Mouse (Mus musculus) gastrocnemius, postnatal 14 days (tissue): ENCODE results near the gene Sgtb. TPM values are rescaled to one million over a fixed set of nuclear protein-coding genes. Genes with fewer than 3 reads are reported as not detected.

Source experiments
- DNase-seq: peaks from one replicate; pipeline ENCODE4 v3.0.0; 2021; ENCODE audit warnings: mixed read lengths
- intact Hi-C: fragments of 180-260 bp; cut with DNase I; formaldehyde crosslinking; loops from one replicate; pipeline ENCODE4 v1.15.1; 2025; ENCODE audit warnings: low total_unique reads
- total RNA-seq, 2 experiments: library from RNA; stranded (reverse); gene quantifications; 2 replicates each; pipeline ENCODE4 v1.2.3; 2021

Gene Sgtb
- total RNA-seq, 2 experiments from 2014 or later = 0.94 to 1.3 TPM

GRCm38 (mm10) chr13:104101606-104102235 is 7.8 kb upstream of the Sgtb start:
- intact Hi-C loops = no loop called here
- no peak for DNase-seq

DNA sequence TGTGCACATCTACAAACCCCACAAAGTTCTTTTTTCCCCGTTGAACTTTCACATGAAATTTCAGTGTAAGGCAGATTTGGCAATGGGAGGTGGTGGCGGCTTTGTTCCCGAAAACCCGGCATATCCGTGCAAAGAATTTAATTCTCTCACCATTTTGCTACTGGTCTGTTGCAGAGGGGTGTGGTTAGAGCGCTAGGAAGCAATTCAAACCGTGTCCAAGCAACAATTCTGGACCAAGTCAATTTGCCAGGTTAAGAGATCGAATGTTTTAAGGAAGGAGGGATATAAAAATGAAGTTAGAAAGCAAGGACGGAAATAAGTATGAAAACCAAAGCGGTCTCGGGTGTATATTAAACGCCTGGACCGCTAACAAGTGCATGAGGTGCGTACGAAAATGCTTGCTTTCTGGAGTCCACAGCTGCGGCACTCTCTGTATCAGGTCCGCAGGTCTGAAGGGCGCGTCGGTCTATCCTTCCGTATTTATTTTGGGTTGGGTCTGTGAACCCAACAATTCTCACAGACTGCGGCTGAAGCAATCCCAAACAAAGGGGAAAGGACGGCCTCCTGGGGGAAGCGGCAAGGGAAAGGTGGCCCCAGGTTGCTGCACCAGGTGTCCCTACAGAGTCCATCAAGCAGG is 772 bp upstream of the Sgtb start:
- DNase-seq = no peak
- intact Hi-C loops = no loop called here

GRCm38 (mm10) chr13:104109816-104110521 is 428 bp downstream of the Sgtb start:
- DNase-seq = no peak

GRCm38 (mm10) chr13:104110526-104110925 is 985 bp downstream of the Sgtb start:
- intact Hi-C loops = no loop called here

More at GRCm38 (mm10) chr13:104109816-104110521, 428 bp downstream of the Sgtb start:
- intact Hi-C loops = no loop called here

DNA sequence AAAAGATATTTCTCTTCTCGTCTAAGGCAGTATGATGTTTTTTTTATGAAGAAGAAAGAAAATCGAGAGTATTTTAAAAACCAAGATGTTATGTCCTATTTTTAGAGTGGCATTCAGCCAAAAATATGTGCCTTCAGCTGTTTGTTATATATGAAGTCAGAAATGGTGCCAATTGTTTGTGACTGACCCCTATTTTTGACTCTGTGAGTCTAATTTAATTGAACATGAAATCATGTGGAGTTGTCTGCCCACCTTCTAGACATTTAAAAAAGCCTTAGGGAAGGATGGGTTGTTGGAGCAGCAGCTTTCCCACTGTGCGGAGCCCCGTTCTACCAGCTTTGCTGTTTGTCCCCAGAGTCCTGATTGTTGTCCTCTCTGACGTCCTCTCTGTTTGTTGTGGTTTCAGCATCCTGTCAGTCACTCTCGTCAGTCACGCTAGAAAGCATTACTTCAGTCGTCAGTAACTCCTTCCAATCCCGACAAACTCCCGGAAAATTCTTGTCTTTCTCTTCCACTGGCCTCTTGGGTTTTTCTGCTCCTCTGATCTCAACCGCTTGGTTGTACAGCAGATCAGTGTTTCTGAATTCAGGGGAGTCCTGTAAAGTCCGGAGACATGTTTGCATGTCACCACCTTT is 2.8 kb downstream of the Sgtb start:
- intact Hi-C loops = no loop called here
- DNase-seq = no peak

More at GRCm38 (mm10) chr13:104110526-104110925, 985 bp downstream of the Sgtb start:
- no peak for DNase-seq

GRCm38 (mm10) chr13:104113782-104114181 is 4.2 kb downstream of the Sgtb start:
- DNase-seq = no peak
- intact Hi-C loops = no loop called here

DNA sequence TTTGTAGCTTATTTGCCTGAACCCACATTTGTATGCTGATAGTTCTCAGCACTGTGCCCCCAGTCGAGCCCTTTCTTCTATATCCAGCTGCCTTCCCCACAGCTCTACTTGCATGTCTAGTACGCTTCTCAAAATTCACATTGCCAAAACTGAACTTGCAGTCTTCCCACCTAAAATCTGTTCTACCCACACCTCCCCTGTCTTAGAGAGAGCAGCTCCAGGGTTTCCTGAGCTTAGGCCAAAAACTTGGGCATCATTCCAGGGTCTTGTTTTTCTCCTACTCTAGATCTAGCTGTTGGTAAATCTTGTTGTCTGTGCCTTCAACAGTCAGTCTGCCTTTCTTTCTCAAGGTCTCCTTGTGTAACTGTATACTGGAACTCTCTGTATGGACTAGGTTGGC is 5.3 kb downstream of the Sgtb start:
- intact Hi-C loops = no loop called here
- DNase-seq = no peak

DNA sequence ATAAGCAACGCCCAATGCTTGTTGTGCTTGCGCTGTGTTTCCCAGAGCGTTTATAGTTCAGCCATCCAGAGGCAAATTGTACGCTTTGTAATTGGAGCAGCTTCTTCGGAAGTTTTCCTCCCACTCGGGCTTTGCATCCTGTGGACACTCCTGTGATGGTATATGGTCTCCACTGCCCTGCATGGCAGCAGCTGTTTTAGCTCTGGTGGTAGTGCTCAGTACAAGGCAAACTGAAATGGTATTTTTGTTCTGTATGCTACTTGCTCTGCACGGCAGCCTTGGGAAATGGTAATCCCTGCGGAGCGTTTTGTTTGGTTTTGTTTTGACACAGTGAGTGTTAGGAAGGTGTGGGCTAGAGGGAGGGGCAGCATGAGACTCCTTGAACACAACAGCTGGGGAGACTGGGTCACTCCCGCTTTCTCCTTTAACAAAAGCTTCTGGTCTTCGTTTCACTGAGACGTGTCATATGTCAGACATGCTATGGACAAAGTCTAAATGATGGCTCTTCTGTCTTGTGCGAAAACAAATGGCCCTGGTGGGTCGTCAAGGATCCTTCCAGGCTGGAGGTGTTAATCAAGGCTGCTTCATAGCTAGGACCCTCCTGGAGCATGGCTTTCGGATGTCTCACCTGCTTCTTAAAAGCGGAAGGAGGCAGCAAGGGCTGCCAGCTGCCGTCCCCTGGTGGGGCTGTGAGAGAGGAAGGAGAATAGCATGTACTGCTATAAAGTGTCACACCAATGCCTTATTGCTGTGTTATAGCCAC is 12.7 kb downstream of the Sgtb start:
- intact Hi-C loops = no loop called here

GRCm38 (mm10) chr13:104123662-104124381 is 14.3 kb downstream of the Sgtb start:
- intact Hi-C loops = no loop called here
- DNase-seq = no peak

More for the DNA sequence above, 12.7 kb downstream of the Sgtb start:
- DNase-seq = no peak

DNA sequence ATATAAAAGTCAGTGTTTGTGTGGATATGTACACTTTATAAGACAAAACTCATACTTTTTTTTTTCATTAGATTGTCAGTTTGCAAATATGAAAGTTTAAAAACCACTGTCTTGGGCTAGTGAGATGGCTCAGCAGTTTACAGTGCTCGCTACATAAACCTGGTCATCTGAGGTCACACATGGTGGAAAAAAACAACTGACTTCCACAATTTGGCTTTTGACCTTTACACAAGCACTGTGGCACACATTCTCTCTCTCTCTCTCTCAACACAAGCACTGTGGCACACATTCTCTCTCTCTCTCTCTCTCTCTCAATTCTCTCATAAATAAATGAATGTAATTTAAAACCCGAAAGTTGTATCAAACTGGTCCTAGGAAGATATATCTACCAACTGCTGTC is 23.0 kb downstream of the Sgtb start:
- intact Hi-C loops = no loop called here
- no peak for DNase-seq

DNA sequence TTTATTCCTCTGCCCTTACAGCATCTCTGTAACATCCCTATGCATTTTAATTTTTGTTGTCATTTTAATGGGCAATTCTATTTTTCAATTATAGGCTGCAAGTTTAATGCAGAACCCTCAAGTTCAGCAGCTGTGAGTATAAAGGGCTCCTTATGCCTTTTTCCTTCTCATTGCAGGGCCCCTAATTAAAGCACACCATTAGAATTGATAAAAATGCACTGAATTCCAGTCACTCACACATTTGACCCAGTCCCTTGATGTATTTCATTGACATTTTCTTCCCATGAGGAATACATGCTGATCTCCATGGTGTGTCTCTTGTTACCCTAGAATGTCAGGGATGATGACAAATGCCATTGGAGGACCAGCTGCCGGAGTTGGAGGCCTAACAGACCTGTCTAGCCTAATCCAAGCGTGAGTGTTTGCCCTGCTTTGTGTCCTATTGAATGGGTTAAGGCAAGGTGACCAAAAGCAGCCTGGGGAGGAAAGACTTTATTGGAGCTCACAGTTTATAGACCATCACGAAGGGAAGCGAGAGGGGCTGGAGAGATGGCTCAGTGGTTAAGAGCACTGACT is 25.1 kb downstream of the Sgtb start:
- DNase-seq = no peak
- intact Hi-C loops = no loop called here

- DNase-seq = peak; percentile 74
- intact Hi-C loops = no loop called here
These were observed 30.0 kb downstream of the Sgtb start for GRCm38 (mm10) chr13:104139369-104140209.

DNA sequence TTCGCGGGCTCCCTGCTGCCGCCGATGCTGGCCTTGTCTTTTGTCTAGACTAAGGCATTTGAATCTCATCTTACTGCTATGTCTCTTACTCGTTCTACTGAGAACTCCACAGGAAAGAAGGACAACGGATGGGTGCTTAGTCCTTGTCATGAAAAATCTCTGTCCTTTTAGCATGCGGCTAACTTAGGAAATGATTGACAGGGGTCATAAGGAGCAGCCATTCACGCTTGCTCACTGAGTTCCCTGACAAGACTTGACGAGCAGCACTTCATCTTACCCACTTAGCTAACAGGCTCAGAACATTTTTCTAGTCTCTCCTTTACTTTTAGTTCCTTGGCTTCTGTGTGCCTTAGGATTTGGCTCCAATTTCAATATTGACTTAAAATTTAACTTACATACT is 35.3 kb downstream of the Sgtb start:
- no peak for DNase-seq
- intact Hi-C loops = no loop called here

DNA sequence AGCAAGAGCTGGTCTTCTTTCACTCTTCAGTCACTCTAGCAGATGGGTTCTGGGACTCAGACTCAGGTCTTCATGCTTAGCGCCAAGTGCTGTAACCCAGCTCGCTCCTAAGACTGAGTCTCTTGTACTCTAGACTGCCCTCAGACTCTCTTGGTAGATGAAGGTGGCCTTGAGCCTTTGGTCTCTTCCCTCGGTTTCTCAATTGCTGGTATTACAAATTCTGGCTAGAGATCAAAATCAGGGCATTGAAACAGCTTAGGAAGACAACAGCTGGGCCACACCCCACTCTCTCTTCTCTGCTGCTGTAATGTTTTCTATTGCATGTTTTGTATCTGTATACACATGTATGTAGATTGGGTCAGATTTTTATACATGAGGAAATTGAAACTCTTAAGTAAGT is 36.1 kb downstream of the Sgtb start:
- DNase-seq = no peak
- intact Hi-C loops = no loop called here

DNA sequence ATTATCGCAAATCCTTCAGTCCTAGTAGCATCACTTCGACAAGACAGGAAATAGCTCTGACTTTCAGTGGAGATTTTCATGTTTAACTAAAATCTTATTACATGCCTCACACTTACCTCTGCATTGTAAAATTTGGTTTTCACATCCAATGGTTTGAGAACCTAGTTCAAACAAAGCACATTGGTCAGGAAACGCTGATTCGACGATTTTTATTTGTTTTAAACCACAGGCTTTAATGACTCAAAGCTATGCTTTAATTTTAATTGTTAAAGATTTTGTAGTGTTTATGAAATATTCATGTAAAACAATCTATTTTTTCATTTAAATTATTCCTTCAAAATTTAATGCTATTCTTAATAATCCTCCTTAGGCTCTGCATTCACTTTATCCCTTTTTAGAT is 44.6 kb downstream of the Sgtb start:
- intact Hi-C loops = no loop called here
- DNase-seq = no peak

- no peak for DNase-seq
- intact Hi-C loops = no loop called here
These were observed 45.6 kb downstream of the Sgtb start for GRCm38 (mm10) chr13:104155106-104155505.

DNA sequence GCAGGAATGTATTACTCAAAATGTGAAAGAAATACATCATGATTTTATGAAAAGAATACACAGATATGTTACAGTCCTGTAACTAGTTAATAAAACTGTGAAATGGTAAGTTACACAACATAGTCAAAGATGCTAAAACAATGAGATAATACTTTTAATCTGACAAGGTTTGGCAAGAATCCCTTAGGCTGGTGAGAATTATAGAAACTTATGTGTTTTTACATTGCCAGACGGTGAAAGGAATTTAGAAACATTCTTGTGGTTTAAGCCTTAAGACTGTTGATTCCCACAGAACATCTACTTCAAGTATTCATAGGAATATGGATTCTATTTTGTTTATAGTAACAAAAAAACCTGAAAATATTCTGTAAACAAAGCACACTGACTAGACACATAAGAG is 46.1 kb downstream of the Sgtb start:
- DNase-seq = no peak

DNA sequence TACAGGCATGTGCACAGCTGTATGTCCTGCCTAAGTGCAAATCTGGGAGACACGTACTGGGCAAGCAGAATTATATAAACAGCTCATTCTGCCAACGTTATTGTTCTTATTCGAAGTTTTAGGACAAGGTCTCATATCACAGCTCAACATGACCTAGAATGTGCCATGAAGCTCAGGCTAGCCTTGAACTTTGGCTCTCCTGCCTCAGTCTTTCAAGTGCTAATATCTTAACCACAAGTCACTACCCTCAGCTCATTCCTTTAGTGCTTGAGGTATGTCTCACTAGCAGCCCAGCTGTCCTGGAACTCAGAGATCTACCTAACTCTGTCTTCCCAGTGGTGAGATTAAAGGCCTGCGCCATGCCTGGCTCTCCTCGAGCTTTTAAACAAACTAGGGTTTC is 62.2 kb downstream of the Sgtb start:
- intact Hi-C loops = no loop called here
- no peak for DNase-seq

More for the DNA sequence above, 46.1 kb downstream of the Sgtb start:
- intact Hi-C loops = no loop called here
